Mouse (Mus musculus) liver, postnatal 0 days (tissue): ENCODE data around the gene Rbm3.

Experiments used
- CTCF ChIP-seq: sonication (generic); IDR thresholded peaks from 2 replicates; pipeline ENCODE4 v1.5.1; 2016; ENCODE audit warnings: antibody characterized with exemption, low read depth
- EP300 ChIP-seq: IDR thresholded peaks from 2 replicates; pipeline ENCODE4 v1.6.1; 2016; ENCODE audit warnings: antibody characterized with exemption, low read depth, mild to moderate bottlenecking

- TF ChIP-seq CTCF (no peak), EP300 (no peak)
These were observed 28.4 kb downstream of the Rbm3 start for GRCm38 (mm10) chrX:8117264-8117663.
